8 mouse cellular contexts compared by ENCODE assay signal in genomic region chr19:43525104-43525482, GRCm38 (mm10). TPM values are rescaled to one million over a fixed set of nuclear protein-coding genes. Genes with fewer than 3 reads are reported as not detected.
DNase-seq lines count a peak whose midpoint lies in the region; ATAC-seq and TF ChIP-seq lines count a peak whose summit lies in the region.

No protein-coding gene starts in this region.

- H3K27me3 ChIP-seq in heart, adult 2 months (ENCODE audit: control insufficient read depth, insufficient read depth, low read length), result no peaks in the 10 kb centered on the region
- peaks cover 27% of the 10 kb centered on the region for H3K27me3 ChIP-seq in embryonic facial prominence, embryonic 10.5 days (replicated peaks; ENCODE audit: low read depth, poor library complexity, severe bottlenecking)
- peaks cover 3% of the 10 kb centered on the region; the same call in 1 of the 2 replicates for H3K27me3 ChIP-seq in hindbrain, embryonic 11.5 days (ENCODE audit: control insufficient read depth, insufficient read depth, low read length)
- no peaks in the 10 kb centered on the region; the same call in 1 of the 2 replicates for H3K27me3 ChIP-seq in limb, embryonic 13.5 days
- H3K27me3 ChIP-seq in midbrain, embryonic 14.5 days (ENCODE audit: control insufficient read depth, insufficient read depth, low read length), result no peaks in the 10 kb centered on the region

- no peaks in the 10 kb centered on the region for H3K36me3 ChIP-seq in heart, adult 2 months (ENCODE audit: control insufficient read depth, insufficient read depth, low read length)
- no peaks in the 10 kb centered on the region for H3K36me3 ChIP-seq in embryonic facial prominence, embryonic 10.5 days (replicated peaks)
- H3K36me3 ChIP-seq in hindbrain, embryonic 11.5 days (ENCODE audit: control insufficient read depth, insufficient read depth, low read length), result no peaks in the 10 kb centered on the region
- H3K36me3 ChIP-seq in limb, embryonic 13.5 days, result no peaks in the 10 kb centered on the region
- no peaks in the 10 kb centered on the region for H3K36me3 ChIP-seq in midbrain, embryonic 14.5 days (ENCODE audit: control insufficient read depth, insufficient read depth, low read length)

- no peak for DNase-seq in heart, adult 2 months
- DNase-seq in heart, adult 11 months, result no peak
- DNase-seq in ES-CJ7 (ENCODE audit: low read depth, low spot score), result peak; percentile 54
- DNase-seq in embryonic facial prominence, embryonic 10.5 days (ENCODE audit: low spot score), result no peak
- DNase-seq in hindbrain, embryonic 11.5 days (ENCODE audit: low spot score), result no peak
- DNase-seq in midbrain, embryonic 14.5 days, result peak; percentile 46
- no peak for DNase-seq in embryo, embryonic 10.5 days (ENCODE audit: low spot score)

- peak overlapping the region; percentile 60 for H3K4me3 ChIP-seq in heart, adult 2 months
- peak overlapping the region; percentile 83 for H3K4me3 ChIP-seq in embryonic facial prominence, embryonic 10.5 days
- peak overlapping the region; percentile 69 for H3K4me3 ChIP-seq in hindbrain, embryonic 11.5 days (ENCODE audit: low read depth, low read length)
- peak overlapping the region; percentile 76 for H3K4me3 ChIP-seq in limb, embryonic 13.5 days
- H3K4me3 ChIP-seq in midbrain, embryonic 14.5 days (replicated peaks; ENCODE audit: low read depth, low read length), result peak overlapping the region; percentile 54

- no peaks in the 10 kb centered on the region for H3K9me3 ChIP-seq in embryonic facial prominence, embryonic 10.5 days
- H3K9me3 ChIP-seq in hindbrain, embryonic 11.5 days (ENCODE audit: control insufficient read depth, low read length), result no peaks in the 10 kb centered on the region
- H3K9me3 ChIP-seq in limb, embryonic 13.5 days, result no peaks in the 10 kb centered on the region
- no peaks in the 10 kb centered on the region for H3K9me3 ChIP-seq in midbrain, embryonic 14.5 days (ENCODE audit: control insufficient read depth, low read length)

- no peaks in the 10 kb centered on the region for H3K79me2 ChIP-seq in heart, adult 2 months (replicated peaks; ENCODE audit: control insufficient read depth, insufficient read depth, low read length)

- 4% methylated on average over 10 of the region's 10 CpGs for WGBS in heart, adult 2 months
- 29% methylated on average over 10 of the region's 10 CpGs for WGBS in embryonic facial prominence, embryonic 10.5 days
- WGBS in hindbrain, embryonic 11.5 days, result 28% methylated on average over 10 of the region's 10 CpGs
- 16% methylated on average over 10 of the region's 10 CpGs for WGBS in limb, embryonic 13.5 days
- WGBS in midbrain, embryonic 14.5 days, result 24% methylated on average over 10 of the region's 10 CpGs

- peak overlapping the region; percentile 90 for H3K27ac ChIP-seq in heart, adult 2 months
- peak overlapping the region; percentile 90 for H3K27ac ChIP-seq in embryonic facial prominence, embryonic 10.5 days (replicated peaks)
- H3K27ac ChIP-seq in hindbrain, embryonic 11.5 days (ENCODE audit: low read depth, low read length), result no peak overlapping the region
- peak overlapping the region; percentile 33; the same call in 1 of the 2 replicates for H3K27ac ChIP-seq in limb, embryonic 13.5 days
- peak overlapping the region; percentile 53; the same call in 1 of the 2 replicates for H3K27ac ChIP-seq in midbrain, embryonic 14.5 days (replicated peaks; ENCODE audit: low read depth, low read length)

- intact Hi-C loops in heart, adult 2 months (cut with DNase I), result loop anchor here (5.0 to 10.0 kb wide), 3 partner anchors 87 to 860 kb away; partner anchors contain the start of genes Cox15, Cutc and Nkx2-3

- no peak; the same call in 1 of the 2 replicates for ATAC-seq in hindbrain, embryonic 11.5 days (ENCODE audit: low FRiP score)
- peak; percentile 5; the same call in 1 of the 2 replicates for ATAC-seq in limb, embryonic 13.5 days (ENCODE audit: low FRiP score, low read depth)
- no peak for ATAC-seq in midbrain, embryonic 14.5 days (ENCODE audit: low FRiP score, low TSS enrichment)

- no peak for TF ChIP-seq CTCF in heart, adult 2 months (IDR thresholded peaks at IDR 0.05)

- TF ChIP-seq POLR2A in heart, adult 2 months (IDR thresholded peaks at IDR 0.05; ENCODE audit: insufficient read depth, low read depth, low read length), result no peak

- H3K4me1 ChIP-seq in heart, adult 2 months (ENCODE audit: control insufficient read depth, insufficient read depth, low read length), result peaks cover 11% of the 10 kb centered on the region
- H3K4me1 ChIP-seq in embryonic facial prominence, embryonic 10.5 days, result peaks cover 44% of the 10 kb centered on the region
- peaks cover 3% of the 10 kb centered on the region; the same call in 1 of the 2 replicates for H3K4me1 ChIP-seq in hindbrain, embryonic 11.5 days (replicated peaks; ENCODE audit: control insufficient read depth, insufficient read depth, low read length)
- peaks cover 26% of the 10 kb centered on the region for H3K4me1 ChIP-seq in limb, embryonic 13.5 days
- H3K4me1 ChIP-seq in midbrain, embryonic 14.5 days (ENCODE audit: control insufficient read depth, insufficient read depth, low read length), result peaks cover 29% of the 10 kb centered on the region

- peak overlapping the region; percentile 63 for H3K4me2 ChIP-seq in hindbrain, embryonic 11.5 days (replicated peaks; ENCODE audit: low read depth, low read length)
- H3K4me2 ChIP-seq in limb, embryonic 13.5 days (replicated peaks), result peak overlapping the region; percentile 86
- peak overlapping the region; percentile 72 for H3K4me2 ChIP-seq in midbrain, embryonic 14.5 days (ENCODE audit: low read length)

- H3K9ac ChIP-seq in heart, adult 2 months (ENCODE audit: low read depth, low read length), result peak overlapping the region; percentile 61
- H3K9ac ChIP-seq in hindbrain, embryonic 11.5 days (ENCODE audit: low read depth, low read length), result peak overlapping the region; percentile 74
- peak overlapping the region; percentile 77 for H3K9ac ChIP-seq in limb, embryonic 13.5 days
- peak overlapping the region; percentile 74 for H3K9ac ChIP-seq in midbrain, embryonic 14.5 days (replicated peaks; ENCODE audit: low read length)

- no peak for TF ChIP-seq EP300 in heart, adult 2 months (IDR thresholded peaks at IDR 0.05; ENCODE audit: insufficient read depth, low read depth, low read length)

RNA-seq across cellular contexts. Expression of gene Got1, which starts 0.7 kb away (rescaled TPM):
- 1,000 to 10,000 TPM in 1 of 2 experiments, 100 to 1,000 TPM in 1; 956 to 1,224 TPM for total RNA-seq in heart, adult 2 months (2021)
- 575 and 746 TPM in 2 replicates for polyA plus RNA-seq in heart, adult 2 months (2012; rRNA removed)
- polyA plus RNA-seq in embryonic facial prominence, embryonic 10.5 days (2016; fragmentation: Nextera tagmentation; extraction: Ambion mirVana), result 55.4 and 57.9 TPM in 2 replicates
- 51.0 and 53.4 TPM in 2 replicates for polyA plus RNA-seq in hindbrain, embryonic 11.5 days (2014; fragmentation: Nextera tagmentation; extraction: Ambion mirVana)
- polyA plus RNA-seq in limb, embryonic 13.5 days (2015; fragmentation: Nextera tagmentation; extraction: Ambion mirVana), result 31.8 and 31.9 TPM in 2 replicates
- polyA plus RNA-seq in midbrain, embryonic 14.5 days (2014; fragmentation: Nextera tagmentation; extraction: Ambion mirVana), result 72.6 and 89.3 TPM in 2 replicates

Comparison
In these comparisons a context has a peak if more than half of its experiments do, and no peak if none do; other contexts are left out.
1. DNase-seq: peak in ES-CJ7 (single experiment) and midbrain, embryonic 14.5 days (single experiment); none in heart, adult 2 months (0 of 2), heart, adult 11 months (single experiment), embryonic facial prominence, embryonic 10.5 days (single experiment), hindbrain, embryonic 11.5 days (single experiment) and embryo, embryonic 10.5 days (single experiment).
2. Peak in every context shown above with its lines, with median percentiles within 50 percentile points of each other: H3K4me3 ChIP-seq, H3K9ac ChIP-seq and H3K4me2 ChIP-seq.